Mouse (Mus musculus): ENCODE measurements around the gene Lyl1. TPM values are rescaled to one million over a fixed set of nuclear protein-coding genes. Genes with fewer than 3 reads are reported as not detected.

Lyl1 gene
- 1 to 10 TPM; 5.4 to 5.7 TPM for total RNA-seq (2021)

DNA sequence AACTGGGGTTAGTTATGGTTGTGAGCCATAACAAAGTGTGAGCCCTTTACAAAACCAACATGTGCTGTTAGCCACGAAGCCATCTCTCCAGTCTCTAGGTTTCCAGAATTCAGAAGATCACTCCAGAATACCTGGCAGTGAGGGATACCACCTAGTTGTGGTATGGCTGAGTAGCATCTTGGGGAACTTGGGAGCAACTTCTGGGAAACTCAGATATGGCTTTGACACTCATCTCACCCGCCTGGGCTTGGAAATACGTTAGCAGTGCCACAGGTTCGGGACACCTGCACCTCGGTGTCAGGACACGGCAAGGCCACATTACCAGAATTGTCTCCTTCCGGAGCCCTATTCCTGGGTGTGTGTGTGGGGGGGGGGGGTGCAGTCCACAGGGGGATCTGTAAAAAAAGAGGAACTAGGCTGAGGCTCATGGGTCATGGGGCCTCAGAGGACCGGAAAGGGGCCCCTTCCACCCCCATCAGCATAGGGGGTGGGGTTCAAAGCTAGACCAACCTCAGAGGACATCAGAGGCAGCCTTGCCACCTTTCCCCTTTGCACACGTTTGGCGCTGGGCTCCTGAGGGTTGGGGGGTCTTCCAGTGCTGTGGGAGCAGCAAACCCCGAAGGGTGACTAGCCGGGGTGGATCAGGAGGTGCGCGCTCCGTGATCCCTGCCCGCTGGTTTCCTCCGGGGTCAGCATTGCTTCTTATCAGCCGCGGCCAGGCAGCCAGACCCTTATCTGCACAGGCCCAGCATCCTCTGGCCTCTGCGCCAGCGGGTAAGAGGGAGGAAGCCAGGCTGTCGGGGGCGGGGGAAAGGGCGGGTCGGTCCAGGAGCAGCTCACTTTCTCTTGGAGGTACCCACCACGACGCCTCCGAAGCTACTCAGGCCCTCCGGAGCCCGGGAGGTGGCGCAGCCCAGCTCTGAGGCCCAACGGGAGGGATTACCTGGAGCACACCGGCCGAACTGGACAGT lies at the start of gene Lyl1:
TSS of gene Lyl1 (plus strand) at position 517 of the 971 bp plus-strand sequence.
- intact Hi-C loops (cut with DNase I): no loop called here
- DNase-seq: peak; percentile 79

DNA sequence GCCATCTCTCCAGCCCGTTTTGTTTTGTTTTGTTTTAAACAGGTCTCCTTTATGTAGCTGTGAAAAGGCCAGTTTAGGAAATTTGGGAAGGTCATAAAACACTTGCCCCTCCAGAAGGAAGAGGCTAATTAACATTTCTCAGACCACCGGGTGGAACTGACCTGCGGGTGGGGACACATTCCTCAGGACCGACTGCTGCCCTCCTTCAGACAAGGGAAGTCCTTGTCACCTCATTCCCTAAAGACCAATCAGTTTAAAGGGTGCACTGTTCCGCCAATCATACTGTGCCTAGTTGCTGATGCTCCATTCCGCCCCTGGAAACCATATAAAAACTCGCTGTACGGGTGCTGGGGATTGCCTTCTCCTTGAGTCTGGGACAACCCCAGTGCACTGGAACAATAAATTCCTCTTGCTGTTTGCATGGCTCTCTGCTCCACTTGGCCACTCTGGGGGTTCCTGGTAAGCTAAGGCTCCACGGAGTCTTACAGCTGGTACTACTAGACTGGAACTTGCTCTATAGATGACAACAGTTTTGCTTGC lies 48.1 kb upstream of the Lyl1 start:
- intact Hi-C loops (cut with DNase I): no loop called here
- DNase-seq: no peak

- DNase-seq: no peak
- intact Hi-C loops (cut with DNase I): no loop called here
These were observed 46.7 kb upstream of the Lyl1 start for GRCm38 (mm10) chr8:84654597-84654996.

DNA sequence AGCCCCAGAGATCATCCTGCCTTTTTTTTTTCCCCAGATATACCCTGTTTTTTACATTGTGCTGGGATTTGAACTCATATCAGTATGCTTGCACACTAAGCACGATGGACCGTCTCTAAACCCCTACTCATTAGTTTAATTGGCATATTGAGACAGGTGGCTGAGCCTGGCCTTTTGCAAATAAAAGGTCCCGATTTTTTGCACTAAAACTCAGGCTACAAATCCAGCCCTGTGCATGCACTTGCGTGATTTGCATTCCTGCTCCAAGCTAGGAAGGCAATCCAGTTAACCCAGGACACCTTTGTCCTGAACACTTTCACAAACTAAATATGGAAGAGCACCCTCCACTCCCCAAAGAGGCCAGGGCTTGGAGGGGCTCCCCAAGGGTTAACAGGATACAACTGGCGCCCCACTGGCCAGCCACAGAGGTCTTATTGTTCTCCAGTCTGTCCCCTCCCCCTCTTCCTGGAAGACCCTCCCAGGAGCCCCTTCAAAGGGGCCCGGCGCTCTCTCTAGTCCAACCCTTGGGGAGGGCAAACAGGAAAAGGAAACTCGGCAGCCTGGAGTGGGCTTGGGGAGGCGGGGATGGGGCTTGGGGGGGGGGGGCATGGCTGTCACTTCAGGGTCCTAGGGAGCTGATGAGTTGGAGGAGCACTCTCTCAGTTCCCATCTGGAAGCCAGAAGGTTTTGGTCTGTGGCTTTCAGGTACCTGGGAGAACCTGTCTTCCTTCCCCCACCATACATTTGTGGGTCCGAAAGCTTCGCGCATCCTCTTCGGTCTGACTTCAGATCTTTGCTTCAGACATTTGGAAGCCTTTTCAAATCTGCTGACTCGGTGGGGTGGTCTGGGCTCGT lies 45.7 kb upstream of the Lyl1 start:
- intact Hi-C loops (cut with DNase I): loop anchor here (1.0 kb wide), 1 partner anchor 14 kb away; no protein-coding TSS in a partner anchor
- DNase-seq: no peak

GRCm38 (mm10) chr8:84656191-84656525 lies 45.1 kb upstream of the Lyl1 start:
- peak in 1 of 2 experiments; percentile 35 for DNase-seq
- intact Hi-C loops (cut with DNase I): loop anchor here (1.0 kb wide), 1 partner anchor 15 kb away; no protein-coding TSS in a partner anchor

GRCm38 (mm10) chr8:84656641-84657126 lies 44.6 kb upstream of the Lyl1 start:
- DNase-seq: peak; percentile 77 to 78
- intact Hi-C loops (cut with DNase I): loop anchor here (1.0 kb wide), 1 partner anchor 15 kb away; no protein-coding TSS in a partner anchor

GRCm38 (mm10) chr8:84657203-84657602 lies 44.1 kb upstream of the Lyl1 start:
- DNase-seq: no peak
- intact Hi-C loops (cut with DNase I): no loop called here

- no peak for DNase-seq
- intact Hi-C loops (cut with DNase I): no loop called here
These were observed 43.6 kb upstream of the Lyl1 start for GRCm38 (mm10) chr8:84657680-84658079.

DNA sequence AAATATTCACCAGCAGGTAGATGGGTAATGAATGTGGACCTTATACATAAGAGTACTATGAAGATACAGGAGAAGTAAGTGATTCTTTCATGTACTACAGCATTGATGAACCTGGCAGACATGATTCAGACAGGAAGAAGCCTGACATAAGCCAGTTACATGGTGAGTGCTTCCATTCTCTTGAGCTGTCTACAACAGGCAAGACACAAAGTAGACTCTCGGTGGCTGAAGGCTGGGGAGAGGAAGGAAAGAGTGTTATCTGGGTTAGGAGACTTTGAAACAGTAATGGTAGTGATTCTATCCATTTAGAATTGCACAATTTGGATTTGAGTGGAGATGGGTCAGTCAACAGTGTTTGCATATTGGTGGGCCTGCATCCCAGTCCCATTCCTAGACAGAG lies 42.3 kb upstream of the Lyl1 start:
- intact Hi-C loops (cut with DNase I): no loop called here
- DNase-seq: no peak

GRCm38 (mm10) chr8:84659936-84660818 lies 41.1 kb upstream of the Lyl1 start:
- peak; percentile 72 to 79 for DNase-seq

DNA sequence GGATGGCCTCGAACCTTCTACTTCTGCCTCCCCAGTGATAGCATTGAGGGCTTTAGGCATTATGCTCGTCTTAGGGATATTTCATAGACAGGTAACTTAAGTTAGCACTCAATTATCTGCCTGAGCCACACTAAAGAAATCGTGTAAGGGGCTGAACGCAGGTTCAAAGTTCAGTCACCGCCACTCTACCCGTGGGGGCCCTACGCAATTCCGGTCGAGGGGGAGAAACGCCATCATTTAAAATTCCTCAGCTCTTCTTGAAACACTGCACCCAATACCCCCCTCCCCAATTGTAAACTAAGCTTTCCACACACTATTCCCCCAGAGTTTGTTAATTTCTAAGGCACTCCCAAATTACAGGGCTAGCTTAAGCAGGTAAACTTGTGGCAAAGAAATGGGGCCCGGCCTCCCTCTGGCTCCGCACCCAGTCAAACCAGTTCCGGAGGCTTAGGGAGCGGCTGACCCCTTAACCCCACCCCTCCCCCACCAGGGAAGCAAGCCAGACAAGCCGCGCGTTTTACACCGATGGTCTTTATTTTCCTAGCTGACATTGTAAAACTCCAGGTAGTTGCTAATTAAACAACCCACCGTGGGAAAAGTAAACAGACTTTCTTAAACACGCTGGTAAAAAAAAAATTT lies 40.3 kb upstream of the Lyl1 start:
- intact Hi-C loops (cut with DNase I): loop anchor here (5.0 kb wide), 2 partner anchors 316 to 459 kb away; partner anchors contain the start of gene Junb
- DNase-seq: peak; percentile 61 to 63

More at GRCm38 (mm10) chr8:84659936-84660818, 41.1 kb upstream of the Lyl1 start:
- intact Hi-C loops (cut with DNase I): loop anchor here (5.0 kb wide), 2 partner anchors 317 to 458 kb away; partner anchors contain the start of gene Junb

- DNase-seq: peak; percentile 92 to 93
- intact Hi-C loops (cut with DNase I): loop anchor here (5.0 kb wide), 2 partner anchors 316 to 459 kb away; partner anchors contain the start of gene Junb
These were observed 39.8 kb upstream of the Lyl1 start for GRCm38 (mm10) chr8:84661458-84661871.

GRCm38 (mm10) chr8:84661961-84662571 lies 39.2 kb upstream of the Lyl1 start:
- DNase-seq: peak in 1 of 2 experiments; percentile 60
- intact Hi-C loops (cut with DNase I): loop anchor here (5.0 kb wide), 2 partner anchors 315 to 460 kb away; partner anchors contain the start of gene Junb

GRCm38 (mm10) chr8:84662581-84663065 lies 38.6 kb upstream of the Lyl1 start, which contains the start of gene Ier2:
Gene Ier2, minus strand, starts transcription at chr8:84662852.
- peak; percentile 96 to 98 for DNase-seq
- intact Hi-C loops (cut with DNase I): loop anchor here (5.0 kb wide), 2 partner anchors 315 to 460 kb away; partner anchors contain the start of gene Junb

DNA sequence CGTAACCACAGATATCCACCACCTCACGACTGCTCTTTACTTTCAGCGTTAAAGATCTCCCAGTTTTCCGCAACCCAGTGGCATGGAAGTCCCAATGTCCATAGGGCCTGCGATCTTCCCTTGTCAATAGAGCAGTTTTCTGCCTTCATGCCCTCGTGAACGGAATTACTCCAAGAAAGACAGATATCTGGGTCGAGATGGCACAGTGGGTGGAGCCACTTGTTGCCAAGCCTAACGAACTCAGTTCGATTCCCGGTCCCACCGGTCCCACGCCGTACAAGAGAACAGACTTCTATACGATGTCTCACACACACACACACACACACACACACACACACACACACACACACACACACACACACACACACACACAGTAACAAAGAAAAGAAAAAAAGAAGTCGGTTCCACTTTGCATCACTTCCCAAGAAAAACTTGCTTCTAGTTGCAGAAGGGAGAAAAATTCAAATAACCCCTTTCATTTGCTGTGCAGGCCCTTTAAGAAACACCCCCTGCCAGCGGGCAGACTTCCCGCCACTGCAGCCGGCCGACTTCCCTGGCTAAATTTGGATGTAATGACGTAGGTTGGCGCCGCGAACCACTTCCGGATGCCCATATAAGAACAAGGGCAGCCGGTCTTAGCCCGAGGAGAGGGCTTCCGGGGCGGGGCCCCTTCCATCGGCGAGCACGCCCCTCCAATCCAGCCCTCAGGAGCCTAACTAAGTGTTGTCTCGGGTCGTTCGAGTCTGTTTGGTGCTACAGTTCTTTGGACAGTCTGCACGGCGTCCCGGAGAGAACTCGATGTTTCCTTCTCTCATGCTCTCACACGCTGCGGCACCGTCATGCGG lies 37.6 kb upstream of the Lyl1 start:
- intact Hi-C loops (cut with DNase I): loop anchor here (2.0 to 5.0 kb wide), 4 partner anchors 23 to 461 kb away; partner anchors contain the start of genes Junb, Nacc1 and Trmt1
- peak; percentile 98 for DNase-seq

GRCm38 (mm10) chr8:84664566-84665384 lies 36.5 kb upstream of the Lyl1 start:
- intact Hi-C loops (cut with DNase I): loop anchor here (2.0 to 5.0 kb wide), 4 partner anchors 22 to 462 kb away; partner anchors contain the start of genes Junb, Nacc1 and Trmt1
- peak; percentile 73 to 79 for DNase-seq
